Mouse (Mus musculus) stomach, embryonic 14.5 days (tissue): ENCODE results near the gene Defb21. TPM values are rescaled to one million over a fixed set of nuclear protein-coding genes. Genes with fewer than 3 reads are reported as not detected.
A peak's percentile ranks its signal among the peaks of the same experiment; 100 is the strongest.

Experiments used
- ATAC-seq: fragments of 200-750 bp; cut with Nextera tagmentation; 2 replicates; pipeline ENCODE4 v1.8.0; 2017; ENCODE audit warnings: low read depth, moderate TSS enrichment; ENCODE audit not compliant: insufficient number of reproducible peaks, insufficient read depth, low FRiP score
- H3K27ac ChIP-seq: fragments of 300-500 bp; sonication (generic); 2 replicates; pipeline ENCODE4 v1.5.1; 2014; ENCODE audit warnings: mild to moderate bottlenecking, low read length, moderate library complexity, mixed read lengths
- H3K27me3 ChIP-seq: fragments of 300-500 bp; sonication (generic); 2 replicates; pipeline ENCODE4 v1.6.1; 2014; ENCODE audit warnings: low read length, control low read depth, mixed read lengths; ENCODE audit not compliant: control insufficient read depth, insufficient read depth
- H3K36me3 ChIP-seq: fragments of 300-500 bp; sonication (generic); 2 replicates; pipeline ENCODE4 v1.6.1; 2014; ENCODE audit warnings: mild to moderate bottlenecking, control low read depth, low read length, moderate library complexity, mixed read lengths; ENCODE audit not compliant: control insufficient read depth, insufficient read depth
- H3K4me1 ChIP-seq: fragments of 300-500 bp; sonication (generic); 2 replicates; pipeline ENCODE4 v1.6.1; 2014; ENCODE audit warnings: low read length, control low read depth, mixed read lengths; ENCODE audit not compliant: control insufficient read depth, insufficient read depth
- H3K4me2 ChIP-seq: fragments of 300-500 bp; sonication (generic); replicated peaks from 2 replicates; pipeline ENCODE4 v1.6.1; 2014; ENCODE audit warnings: low read depth, low read length, control low read depth
- H3K4me3 ChIP-seq: fragments of 300-500 bp; sonication (generic); 2 replicates; pipeline ENCODE4 v1.5.1; 2014; ENCODE audit warnings: low read depth, low read length, control low read depth
- H3K9ac ChIP-seq: fragments of 300-500 bp; sonication (generic); replicated peaks from 2 replicates; pipeline ENCODE4 v1.6.1; 2014; ENCODE audit warnings: low read depth, mild to moderate bottlenecking, control low read depth, low read length, moderate library complexity, mixed read lengths
- H3K9me3 ChIP-seq: fragments of 300-500 bp; sonication (generic); 2 replicates; pipeline ENCODE4 v1.6.1; 2016; ENCODE audit warnings: low read depth, low read length, control low read depth; ENCODE audit not compliant: control insufficient read depth
- WGBS: fragments of 180-500 bp; shearing (Covaris S2); extraction: QIAGEN DNeasy Blood & Tissue Kit; methylation state at CpG from one replicate; pipeline ENCODE4 v1.1.7; 2014; 5-methylcytosine and 5-hydroxymethylcytosine counted together
- polyA plus RNA-seq: library from polyadenylated mRNA; unstranded; fragments of >200 nt; fragmentation: Nextera tagmentation; extraction: Ambion mirVana; gene quantifications from 2 replicates; pipeline ENCODE4 v1.2.1, GENCODE M21; 2014

Defb21 gene
- polyA plus RNA-seq, 1 experiment from 2014 or later, result not detected

GRCm38 (mm10) chr2:152589021-152589420 lies 16.5 kb downstream of the Defb21 start:
- Histone ChIP-seq H3K4me3 (no peak overlapping the region), H3K4me1 (no peaks in the 10 kb centered on the region), H3K27ac (no peak overlapping the region), H3K9ac (no peak overlapping the region), H3K9me3 (no peaks in the 10 kb centered on the region), H3K36me3 (no peaks in the 10 kb centered on the region), H3K4me2 (no peak overlapping the region), H3K27me3 (no peaks in the 10 kb centered on the region)
- ATAC-seq, result no peak
- WGBS, result 28% methylated on average over 6 of the region's 6 CpGs

- no peak for ATAC-seq
- H3K4me2 ChIP-seq, result no peak within 1 kb of the TSS
- 65% methylated on average over 7 of the region's 7 CpGs for WGBS
Measured at GRCm38 (mm10) chr2:152599299-152599698, 26.8 kb downstream of the Defb21 start, which contains the start of gene Defb45. Defb45 (minus strand) TSS chr2:152599399.

GRCm38 (mm10) chr2:152600076-152600475 lies 27.5 kb downstream of the Defb21 start:
- H3K27ac ChIP-seq, result no peak overlapping the region
- no peaks in the 10 kb centered on the region for H3K36me3 ChIP-seq
- no peak overlapping the region for H3K9ac ChIP-seq
- H3K4me1 ChIP-seq, result no peaks in the 10 kb centered on the region
- no peak for ATAC-seq
- WGBS, result 52% methylated on average over 6 of the region's 6 CpGs
- no peaks in the 10 kb centered on the region for H3K9me3 ChIP-seq
- no peak overlapping the region for H3K4me2 ChIP-seq
- H3K27me3 ChIP-seq, result no peaks in the 10 kb centered on the region
- H3K4me3 ChIP-seq, result no peak overlapping the region

More at GRCm38 (mm10) chr2:152599299-152599698, 26.8 kb downstream of the Defb21 start, which contains the start of gene Defb45:
- Histone ChIP-seq H3K27me3 (no peaks in the 10 kb centered on the region), H3K4me3 (no peak within 1 kb of the TSS), H3K4me1 (no peaks in the 10 kb centered on the region), H3K9ac (no peak within 1 kb of the TSS), H3K9me3 (no peaks in the 10 kb centered on the region), H3K27ac (no peak within 1 kb of the TSS), H3K36me3 (no peaks in the 10 kb centered on the region)

GRCm38 (mm10) chr2:152601275-152601960 lies 28.9 kb downstream of the Defb21 start:
- Histone ChIP-seq H3K4me1 (no peaks in the 10 kb centered on the region), H3K9me3 (no peaks in the 10 kb centered on the region), H3K27me3 (no peaks in the 10 kb centered on the region), H3K9ac (no peak overlapping the region), H3K4me3 (no peak overlapping the region), H3K36me3 (no peaks in the 10 kb centered on the region), H3K4me2 (no peak overlapping the region), H3K27ac (no peak overlapping the region)
- 71% methylated on average over 4 of the region's 4 CpGs for WGBS
- ATAC-seq, result no peak

- no peak for ATAC-seq
- H3K4me3 ChIP-seq, result no peak within 1 kb of the TSS
- 80% methylated on average over 15 of the region's 15 CpGs for WGBS
Measured at GRCm38 (mm10) chr2:152604057-152604456, 31.5 kb downstream of the Defb21 start, which contains the start of gene Defb36. Defb36 (plus strand) TSS chr2:152604327.

DNA sequence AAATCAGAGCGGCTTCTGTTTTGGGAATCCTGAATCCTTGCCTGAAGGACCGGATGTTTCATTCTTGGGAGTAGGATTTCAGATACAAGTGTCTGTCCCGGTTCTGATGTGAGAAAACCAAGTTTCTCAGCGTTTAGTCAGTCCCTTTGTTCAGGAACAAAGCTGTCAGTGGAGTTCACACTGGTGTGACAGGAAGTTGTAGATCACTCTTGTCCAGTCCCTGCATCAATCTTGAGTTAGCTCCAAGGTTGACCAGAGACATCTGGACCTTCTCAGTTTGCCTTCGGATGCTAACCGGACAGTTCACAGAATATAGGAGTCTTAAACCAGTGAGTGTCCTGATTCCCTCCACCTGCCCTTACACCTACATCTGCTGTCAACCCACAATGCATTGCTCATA lies 35.2 kb downstream of the Defb21 start:
- ATAC-seq, result 0 out of 2 replicates have a peak, but pooled peaks have one; percentile 21
- Histone ChIP-seq H3K4me1 (0 out of 2 replicates have a peak, but pooled peaks cover 3% of the 10 kb centered on the region), H3K36me3 (no peaks in the 10 kb centered on the region), H3K4me3 (no peak overlapping the region), H3K9me3 (no peaks in the 10 kb centered on the region), H3K9ac (no peak overlapping the region), H3K27me3 (no peaks in the 10 kb centered on the region), H3K4me2 (no peak overlapping the region), H3K27ac (no peak overlapping the region; the same call in 1 of the 2 replicates)
- WGBS, result 30% methylated on average over 6 of the region's 6 CpGs

More at GRCm38 (mm10) chr2:152604057-152604456, 31.5 kb downstream of the Defb21 start, which contains the start of gene Defb36:
- no peak within 1 kb of the TSS for H3K9ac ChIP-seq
- H3K4me1 ChIP-seq, result 0 out of 2 replicates have a peak, but pooled peaks cover 3% of the 10 kb centered on the region
- no peak within 1 kb of the TSS for H3K27ac ChIP-seq
- no peak within 1 kb of the TSS for H3K4me2 ChIP-seq
- no peaks in the 10 kb centered on the region for H3K9me3 ChIP-seq
- no peaks in the 10 kb centered on the region for H3K36me3 ChIP-seq
- H3K27me3 ChIP-seq, result no peaks in the 10 kb centered on the region

- no peak overlapping the region for H3K4me3 ChIP-seq
- H3K9me3 ChIP-seq, result no peaks in the 10 kb centered on the region
- no peaks in the 10 kb centered on the region for H3K36me3 ChIP-seq
- WGBS, result 88% methylated on average over 1 of the region's 1 CpGs
- H3K9ac ChIP-seq, result no peak overlapping the region
- ATAC-seq, result no peak
- H3K4me1 ChIP-seq, result 0 out of 2 replicates have a peak, but pooled peaks cover 3% of the 10 kb centered on the region
- no peak overlapping the region for H3K27ac ChIP-seq
- no peaks in the 10 kb centered on the region for H3K27me3 ChIP-seq
- no peak overlapping the region for H3K4me2 ChIP-seq
Measured at GRCm38 (mm10) chr2:152608719-152609118, 36.2 kb downstream of the Defb21 start.

GRCm38 (mm10) chr2:152612193-152612592 lies 39.6 kb downstream of the Defb21 start:
- no peaks in the 10 kb centered on the region for H3K36me3 ChIP-seq
- WGBS, result 29% methylated on average over 8 of the region's 8 CpGs
- no peak overlapping the region for H3K9ac ChIP-seq
- no peaks in the 10 kb centered on the region for H3K27me3 ChIP-seq
- no peak overlapping the region for H3K4me3 ChIP-seq
- H3K4me2 ChIP-seq, result no peak overlapping the region
- ATAC-seq, result no peak
- no peak overlapping the region for H3K27ac ChIP-seq
- 0 out of 2 replicates have a peak, but pooled peaks cover 3% of the 10 kb centered on the region for H3K4me1 ChIP-seq
- no peaks in the 10 kb centered on the region for H3K9me3 ChIP-seq
